Mouse (Mus musculus): ENCODE results near the gene Cdk5.

- TF ChIP-seq CTCF (conservative IDR thresholded peaks at IDR 0.05; ENCODE audit: insufficient read depth, insufficient read length, low read depth, low read length) (no peak), POLR2A (IDR thresholded peaks at IDR 0.05; ENCODE audit: low read depth, low read length) (no peak)
These were observed 24.4 kb upstream of the Cdk5 start, which contains the start of gene Tmub1 for GRCm38 (mm10) chr5:24447624-24448298.
